Mouse (Mus musculus): ENCODE results near the gene Celf2.
A peak's percentile ranks its signal among the peaks of the same experiment; 100 is the strongest.

The Celf2 gene

DNA sequence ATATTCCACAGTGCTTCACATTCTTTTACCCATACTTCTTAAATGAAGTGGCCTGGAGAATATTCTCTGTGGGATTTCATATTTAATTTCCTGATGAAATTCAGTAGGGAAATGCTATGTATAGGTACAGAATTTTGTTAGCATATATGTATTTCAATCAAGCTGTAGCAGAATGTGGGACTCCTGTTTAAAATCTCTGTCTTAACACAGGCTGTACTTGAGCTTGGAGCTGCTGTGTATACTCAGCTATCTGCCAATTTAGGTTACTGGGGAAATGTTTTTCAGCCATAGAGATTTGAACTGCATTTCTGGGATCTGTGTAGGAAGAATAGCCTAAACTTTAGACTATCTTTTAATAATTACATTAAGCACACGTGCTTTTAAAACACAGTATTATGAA is 330.2 kb downstream of the Celf2 start:
- no peak for DNase-seq (ENCODE audit: low spot score)

DNA sequence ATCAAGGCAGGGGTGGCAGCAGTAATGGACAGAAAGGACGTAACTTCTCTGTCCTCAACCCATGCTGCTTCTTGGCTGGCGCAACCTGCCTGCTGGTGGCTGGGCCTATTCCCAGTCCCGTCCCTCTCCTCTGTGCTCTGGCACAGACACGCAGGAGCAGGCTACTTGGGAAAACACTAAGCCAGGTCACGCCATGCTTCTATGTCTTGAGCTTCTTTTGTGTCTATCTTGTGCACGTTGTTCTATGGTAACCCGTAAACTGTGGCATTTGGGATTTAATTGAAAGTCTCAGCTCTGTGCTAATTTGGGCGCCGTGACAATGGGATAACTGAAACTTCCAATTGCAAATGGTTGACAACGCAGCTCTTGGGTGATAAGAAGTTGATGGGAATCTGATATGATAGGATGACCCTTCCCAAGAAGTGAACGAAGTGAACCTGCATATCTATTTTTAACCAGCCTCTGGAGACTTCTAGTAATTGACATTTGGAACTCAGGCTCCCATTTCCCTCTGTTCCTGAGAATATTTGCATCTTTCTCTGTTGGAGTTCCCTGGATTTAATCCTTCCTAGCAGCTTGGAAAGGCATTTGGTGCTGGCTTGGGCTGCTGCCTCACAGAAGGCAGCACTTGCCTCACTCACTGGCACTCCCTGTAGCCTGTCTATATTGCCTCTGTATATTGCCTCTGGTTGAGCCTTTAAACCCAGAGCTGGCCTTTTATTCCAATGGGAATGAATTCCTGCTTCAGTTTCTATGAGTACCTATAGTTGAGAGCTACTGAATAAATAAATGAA is 335.9 kb downstream of the Celf2 start:
- DNase-seq (ENCODE audit: low spot score): no peak

DNA sequence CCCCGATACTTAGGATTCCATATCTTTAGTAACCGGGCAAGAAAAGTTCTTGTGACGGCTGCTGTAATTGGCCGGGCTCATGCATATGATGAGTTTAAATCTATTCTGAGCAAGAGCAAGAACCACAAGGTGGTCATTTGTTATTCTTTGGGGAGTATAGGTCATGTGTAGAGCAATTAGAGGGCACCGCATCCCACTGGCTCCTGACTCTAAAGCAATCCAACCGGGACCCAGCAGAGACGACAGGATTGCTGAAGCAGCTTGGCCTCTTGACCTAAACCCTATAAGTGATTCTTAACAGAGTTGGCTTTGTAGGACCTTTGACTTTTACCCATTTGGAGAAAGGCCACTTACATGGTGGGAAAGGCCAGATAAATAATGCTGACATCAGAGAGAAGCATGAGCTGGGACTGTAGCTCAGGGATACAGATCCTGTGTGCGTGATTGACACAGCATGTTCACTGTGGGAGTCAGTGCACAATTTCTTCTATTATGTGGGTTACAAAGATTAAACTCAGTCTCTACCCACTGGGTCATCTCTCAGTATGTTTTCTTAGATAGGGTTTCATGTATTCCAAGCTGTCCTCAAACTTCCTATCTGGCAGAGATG is 338.2 kb downstream of the Celf2 start:
- DNase-seq (ENCODE audit: low spot score): no peak

DNA sequence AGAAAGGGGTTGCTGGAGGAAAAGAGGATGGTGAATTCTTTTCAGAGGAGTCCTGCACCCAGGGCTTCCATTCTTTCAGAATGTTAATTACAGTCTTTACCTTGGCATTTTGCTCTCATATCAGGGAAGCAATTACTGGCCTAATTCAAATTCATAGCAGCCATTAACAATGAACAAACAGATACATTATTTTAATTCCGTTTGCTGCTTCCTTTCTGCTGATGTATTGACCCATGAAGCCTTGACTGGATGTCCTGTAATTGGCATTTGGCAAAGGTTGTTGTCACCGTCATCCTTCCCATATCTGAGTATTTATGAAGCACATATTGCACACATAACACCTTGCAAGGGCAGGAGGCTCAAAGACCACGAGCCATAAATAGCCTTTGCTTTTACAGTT is 343.6 kb downstream of the Celf2 start:
- no peak for DNase-seq (ENCODE audit: low spot score)

DNA sequence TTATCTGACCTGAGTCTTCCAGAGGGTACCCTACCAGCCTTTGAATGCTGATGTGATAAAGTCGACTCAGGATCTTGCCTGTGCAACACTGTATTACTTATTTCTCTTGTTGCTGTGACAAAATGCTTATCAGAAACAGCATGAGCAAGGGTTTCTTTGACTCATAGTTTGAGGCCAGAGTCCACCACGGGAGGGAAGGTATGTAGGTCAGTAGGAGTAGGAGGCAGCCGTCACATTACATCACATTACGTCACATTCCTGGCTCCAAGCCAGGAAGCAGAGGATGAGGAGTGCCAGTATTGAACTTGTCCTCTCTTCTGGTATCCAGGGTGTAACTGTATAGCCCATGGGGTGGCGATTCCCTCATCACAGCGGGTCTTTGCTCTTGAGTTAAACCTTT is 349.3 kb downstream of the Celf2 start:
- DNase-seq (ENCODE audit: low spot score): no peak

DNA sequence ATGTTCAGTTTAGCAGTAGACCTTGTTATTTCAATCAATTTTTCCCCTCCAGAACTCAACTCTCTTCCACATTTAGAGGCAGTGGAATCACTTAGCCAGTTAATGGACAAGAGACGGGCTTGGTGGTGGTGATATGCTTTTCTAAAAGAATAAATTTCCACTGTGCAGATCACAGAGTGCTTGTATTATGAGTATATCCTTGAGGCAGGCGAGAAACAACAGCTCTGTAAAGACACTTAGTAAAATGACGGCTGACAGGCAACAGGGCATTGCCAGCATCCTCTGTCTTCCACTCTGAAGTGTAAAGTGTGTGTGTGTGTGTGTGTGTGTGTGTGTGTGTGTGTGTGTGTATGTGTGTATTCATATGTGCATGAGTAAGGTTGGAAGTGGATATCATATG is 362.1 kb downstream of the Celf2 start:
- DNase-seq (ENCODE audit: low spot score): no peak

DNA sequence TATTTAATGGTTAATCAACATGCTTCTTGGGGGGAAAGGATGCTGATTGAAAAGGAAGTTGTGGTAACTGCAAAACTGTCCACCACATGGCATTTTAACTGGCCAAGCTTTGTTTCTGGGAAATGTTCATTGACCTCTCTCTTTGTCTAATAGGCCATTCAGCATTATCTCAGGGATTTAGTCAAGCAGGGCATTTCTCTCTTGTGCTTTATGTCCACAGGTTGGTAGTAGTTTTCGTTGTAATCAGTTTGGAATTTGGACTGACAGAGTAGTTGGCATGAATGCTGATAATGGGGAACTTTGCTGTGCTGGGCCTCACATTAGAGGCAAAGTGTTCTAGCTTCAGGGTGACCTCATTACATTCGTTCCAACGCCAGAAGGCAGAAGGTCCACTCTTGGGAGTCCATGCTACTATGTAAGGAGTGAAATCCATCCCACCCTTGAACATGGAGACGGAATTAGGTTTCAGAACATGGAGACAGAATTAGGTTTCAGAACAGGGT is 363.8 kb downstream of the Celf2 start:
- no peak for DNase-seq (ENCODE audit: low spot score)

DNA sequence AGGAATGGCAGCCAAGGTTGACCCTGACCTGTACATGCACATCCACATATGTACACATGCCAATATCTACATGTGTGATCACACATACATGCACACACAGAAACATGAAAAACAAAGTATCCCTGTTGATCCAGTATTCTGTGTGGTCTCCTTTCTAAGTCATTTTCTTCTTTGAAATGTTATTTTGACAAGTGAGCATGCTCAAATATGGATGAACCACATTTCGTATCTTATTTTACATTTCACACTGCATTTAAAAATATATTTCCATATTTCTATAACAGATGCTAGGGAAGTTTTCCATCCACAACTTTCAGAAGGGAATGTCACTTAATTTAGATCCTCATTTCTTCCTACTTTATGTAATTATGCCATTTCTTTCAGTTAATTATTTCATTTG is 364.5 kb downstream of the Celf2 start:
- DNase-seq (ENCODE audit: low spot score): no peak

DNA sequence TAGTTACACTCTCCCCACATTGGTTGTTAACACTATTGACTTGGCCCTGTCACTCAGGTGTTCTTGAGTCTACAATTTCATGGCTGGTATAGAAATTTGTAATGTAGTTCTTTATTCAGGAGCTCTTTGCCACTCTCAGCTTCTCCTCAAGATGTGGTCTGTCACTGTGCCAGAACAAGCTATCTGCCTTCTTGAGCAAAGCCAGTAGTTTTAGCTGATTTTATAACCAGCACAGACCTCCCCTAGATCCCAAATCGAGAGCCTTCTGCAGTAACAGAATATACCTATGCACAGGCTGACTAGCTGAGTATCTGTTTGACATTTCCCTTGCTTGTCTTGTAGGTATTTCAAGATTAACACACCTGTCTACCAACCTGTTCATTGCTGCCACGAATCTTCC is 386.0 kb downstream of the Celf2 start:
- no peak for DNase-seq (ENCODE audit: low spot score)

DNA sequence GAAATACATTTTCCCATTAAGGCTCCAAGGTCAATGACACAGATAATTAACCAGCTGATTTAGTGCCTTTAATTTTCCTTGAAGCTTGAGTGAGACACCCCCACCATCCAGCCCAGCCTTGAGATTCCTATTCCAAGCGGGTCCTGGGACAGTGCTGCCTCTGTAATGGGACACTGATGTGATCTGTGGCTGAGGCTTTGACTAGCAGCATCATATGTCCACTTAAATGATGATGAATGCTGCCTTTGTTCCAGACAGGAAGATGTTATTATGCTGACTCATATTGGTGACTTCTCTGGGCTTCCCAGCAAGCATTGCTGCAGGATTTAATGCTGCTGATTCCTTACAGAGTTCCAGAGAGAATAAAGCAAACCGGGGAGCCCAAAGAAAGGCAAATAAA is 393.6 kb downstream of the Celf2 start:
- DNase-seq (ENCODE audit: low spot score): no peak

DNA sequence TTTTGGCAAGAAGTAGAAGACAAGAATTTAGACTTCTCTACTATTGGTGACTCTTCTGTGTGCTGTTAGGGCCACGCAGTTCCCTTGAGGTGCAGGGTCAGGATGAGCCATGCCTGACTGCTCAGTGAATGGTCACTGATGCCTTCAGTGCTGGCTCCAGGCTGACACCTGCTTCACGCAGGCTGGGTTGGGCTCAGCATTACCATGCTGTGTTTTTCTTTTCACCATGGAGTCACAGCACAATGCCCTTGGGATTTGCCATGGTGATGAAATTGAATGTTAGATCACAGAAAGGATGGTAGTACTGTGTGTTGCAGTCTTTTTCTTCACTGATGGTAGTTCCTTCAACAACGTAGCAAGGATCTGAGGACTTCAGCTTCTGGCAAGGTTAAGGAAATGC is 394.2 kb downstream of the Celf2 start:
- no peak for DNase-seq (ENCODE audit: low spot score)

DNA sequence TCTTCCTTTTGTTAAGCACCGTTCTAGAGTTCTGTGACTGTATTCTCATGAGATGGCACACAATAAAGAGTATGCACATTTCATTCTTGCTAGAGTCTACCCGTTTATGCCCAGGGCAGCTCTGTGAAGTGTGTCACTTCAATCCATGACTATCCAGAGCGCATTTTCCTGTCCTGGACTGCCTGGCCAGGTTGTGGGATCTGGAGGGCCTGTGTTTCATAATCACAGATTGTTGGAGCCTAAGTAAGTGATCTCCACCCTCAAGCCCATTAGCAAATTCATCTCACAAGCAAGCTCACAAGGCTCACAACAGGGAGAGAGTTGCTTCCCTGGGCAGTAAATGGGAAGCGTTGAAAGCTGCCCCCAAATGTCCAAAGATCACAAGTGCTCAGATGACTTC is 395.6 kb downstream of the Celf2 start:
- DNase-seq (ENCODE audit: low spot score): no peak

DNA sequence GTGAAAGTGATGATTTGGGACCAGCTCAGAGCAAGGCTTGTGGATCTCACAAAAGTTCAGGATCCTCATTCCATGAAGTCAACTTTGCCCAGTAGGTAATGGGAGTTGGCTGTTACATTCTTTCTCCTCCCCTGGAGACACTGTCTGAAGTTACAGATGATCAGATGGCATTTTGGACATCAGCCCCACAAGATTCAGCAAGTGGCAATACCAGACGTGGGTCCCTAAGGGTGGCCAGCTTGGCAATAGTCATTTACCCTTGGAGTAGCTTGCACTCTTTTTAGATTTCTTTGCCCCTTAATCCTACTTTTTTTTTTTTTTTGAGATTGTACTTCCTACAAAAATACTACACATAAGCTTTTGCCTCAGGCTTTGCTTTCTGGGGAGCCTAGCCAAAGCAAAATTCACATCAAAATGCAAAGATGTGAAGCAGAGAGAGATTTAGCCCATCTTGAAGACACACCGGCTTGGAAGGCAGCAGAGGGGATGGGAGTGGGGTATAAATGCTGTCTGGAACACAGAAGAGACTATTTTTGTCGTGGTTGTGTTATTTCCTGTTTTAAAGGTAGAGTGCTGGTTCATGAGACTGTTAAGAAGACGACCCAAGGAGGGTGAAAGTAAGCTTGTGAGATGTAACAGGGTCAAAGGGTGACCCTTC is 397.1 kb downstream of the Celf2 start:
- no peak for DNase-seq (ENCODE audit: low spot score)

DNA sequence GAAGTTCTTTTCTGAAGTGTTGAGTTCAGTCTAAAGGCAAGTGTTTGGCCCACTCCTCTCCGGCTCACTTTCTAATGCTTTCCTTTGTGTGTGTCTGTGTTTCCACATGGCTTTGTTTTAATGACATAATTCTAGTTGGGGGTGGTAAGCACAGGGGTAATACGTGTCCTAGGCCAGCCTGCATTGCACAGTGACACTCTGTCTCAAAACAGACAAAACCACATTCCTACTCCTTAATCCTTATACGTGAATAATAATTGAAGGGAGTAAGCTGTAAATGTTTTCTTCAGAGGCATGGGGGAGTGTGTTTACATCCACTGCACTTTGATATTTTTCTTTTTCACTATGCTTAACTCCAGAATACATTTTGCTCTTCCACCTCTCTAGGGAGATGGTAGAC is 415.9 kb downstream of the Celf2 start:
- no peak for DNase-seq (ENCODE audit: low spot score)

DNA sequence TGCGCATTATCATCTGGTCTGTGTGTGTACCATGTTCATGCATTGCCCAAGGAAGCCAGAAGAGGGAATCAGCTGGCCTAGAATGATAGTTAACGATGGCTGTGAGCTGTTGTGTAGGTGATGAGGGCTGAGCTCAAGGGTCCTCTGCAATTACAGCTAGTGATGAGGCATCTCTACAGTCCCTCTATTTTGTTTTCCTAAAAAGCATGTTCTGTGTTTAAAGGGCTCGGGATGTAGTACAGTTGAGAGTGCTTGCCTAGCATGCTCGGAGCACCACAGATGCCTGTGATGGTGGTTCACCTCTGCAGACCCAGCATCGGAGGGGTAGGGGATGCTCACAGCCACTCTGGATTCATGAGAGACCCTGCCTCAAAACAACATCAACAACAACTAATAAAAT is 416.7 kb downstream of the Celf2 start:
- no peak for DNase-seq (ENCODE audit: low spot score)

DNA sequence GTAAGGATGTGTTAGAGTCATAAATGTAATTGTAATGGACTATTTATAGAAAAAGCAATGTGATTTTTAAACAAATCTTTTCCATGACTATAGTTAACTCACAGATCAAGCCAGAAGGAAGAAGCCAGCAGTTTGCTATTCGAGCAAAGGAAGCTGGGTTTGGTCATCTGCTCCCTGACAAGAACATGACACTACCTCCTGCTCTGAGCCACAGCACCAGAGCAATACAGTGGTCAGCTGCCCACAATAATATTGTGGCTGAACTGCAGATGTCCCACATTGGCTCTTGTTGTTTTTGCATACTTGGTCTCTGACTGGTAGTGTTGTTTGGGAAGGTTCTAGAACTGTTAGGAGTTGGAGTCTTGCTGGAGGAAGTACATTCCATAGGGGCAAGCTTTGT is 418.9 kb downstream of the Celf2 start:
- DNase-seq (ENCODE audit: low spot score): no peak

DNA sequence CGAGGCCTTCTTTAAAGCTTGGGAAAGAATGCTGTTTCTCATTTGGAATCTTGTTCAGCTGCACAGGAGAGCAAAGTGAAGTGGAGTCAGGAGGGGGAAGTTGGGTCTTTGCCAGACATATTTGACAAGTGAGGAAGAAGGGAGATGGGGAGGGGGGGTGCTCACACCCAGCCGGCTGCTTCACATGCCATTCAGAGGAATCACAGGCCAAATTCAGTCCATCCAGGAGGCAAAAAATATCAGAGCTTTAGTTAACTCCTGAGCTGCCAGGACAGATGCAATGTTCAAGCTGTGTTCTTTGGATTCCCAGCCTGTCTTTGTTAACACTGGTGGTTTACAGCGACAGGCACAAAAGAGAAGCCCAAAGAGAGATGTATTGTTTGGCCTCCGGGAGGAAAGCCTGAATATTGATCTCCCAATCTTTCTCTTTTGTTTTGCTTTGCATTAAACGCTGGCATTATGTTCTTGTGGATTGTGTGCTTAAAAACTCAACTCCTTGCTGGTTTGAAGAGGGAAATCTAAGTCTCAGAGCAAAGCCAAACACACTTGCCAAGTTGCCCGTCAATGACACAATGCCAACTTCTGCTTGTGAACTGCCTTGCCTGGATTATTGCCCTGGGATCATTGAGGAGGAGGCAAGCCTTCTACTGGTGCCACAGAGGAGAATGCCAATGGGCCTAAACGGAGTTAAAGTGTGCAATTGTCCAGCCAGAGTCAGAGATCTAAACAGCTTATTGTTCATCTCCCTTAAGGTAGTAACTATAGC is 420.1 kb downstream of the Celf2 start:
- peak; percentile 68 for DNase-seq (ENCODE audit: low spot score)

DNA sequence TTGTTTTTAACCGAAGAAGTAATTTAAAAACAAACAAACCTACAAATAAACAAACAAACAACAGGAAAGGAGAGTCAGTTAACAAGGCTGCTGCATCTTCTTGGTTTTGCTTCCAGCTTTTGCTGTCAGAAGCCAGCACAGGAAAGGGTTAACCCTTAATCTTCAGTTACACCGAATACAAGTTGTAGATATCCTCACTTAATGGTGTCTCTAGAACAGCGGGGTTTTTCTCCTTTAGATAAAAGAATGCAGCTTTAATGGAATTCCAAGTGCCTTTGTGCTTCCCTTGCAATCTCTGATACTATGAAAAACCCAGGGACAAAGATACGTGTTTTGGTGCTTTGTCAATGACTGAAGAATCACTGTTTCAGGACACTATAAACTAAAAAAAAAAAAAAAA is 420.8 kb downstream of the Celf2 start:
- DNase-seq (ENCODE audit: low spot score): no peak

DNA sequence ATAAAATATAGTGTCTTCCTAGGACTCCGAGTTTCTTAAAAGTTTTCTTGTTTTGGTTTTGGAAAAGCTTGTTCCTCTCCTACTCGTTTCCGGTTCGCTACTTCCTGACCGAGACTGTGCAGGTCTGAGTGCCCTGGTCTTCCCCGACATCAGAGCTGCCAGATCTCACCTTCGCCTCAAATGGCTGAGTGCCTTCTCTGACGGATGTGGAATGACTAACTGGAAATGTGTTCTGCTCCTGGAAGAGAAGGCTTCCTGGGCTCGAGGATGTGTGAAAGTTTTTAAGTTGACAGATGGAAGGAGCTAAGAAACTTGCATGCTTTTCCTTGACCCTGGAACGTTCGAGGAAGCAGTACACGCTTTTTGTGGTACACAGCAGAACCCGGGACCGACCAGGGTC is 421.9 kb downstream of the Celf2 start:
- DNase-seq (ENCODE audit: low spot score): no peak

DNA sequence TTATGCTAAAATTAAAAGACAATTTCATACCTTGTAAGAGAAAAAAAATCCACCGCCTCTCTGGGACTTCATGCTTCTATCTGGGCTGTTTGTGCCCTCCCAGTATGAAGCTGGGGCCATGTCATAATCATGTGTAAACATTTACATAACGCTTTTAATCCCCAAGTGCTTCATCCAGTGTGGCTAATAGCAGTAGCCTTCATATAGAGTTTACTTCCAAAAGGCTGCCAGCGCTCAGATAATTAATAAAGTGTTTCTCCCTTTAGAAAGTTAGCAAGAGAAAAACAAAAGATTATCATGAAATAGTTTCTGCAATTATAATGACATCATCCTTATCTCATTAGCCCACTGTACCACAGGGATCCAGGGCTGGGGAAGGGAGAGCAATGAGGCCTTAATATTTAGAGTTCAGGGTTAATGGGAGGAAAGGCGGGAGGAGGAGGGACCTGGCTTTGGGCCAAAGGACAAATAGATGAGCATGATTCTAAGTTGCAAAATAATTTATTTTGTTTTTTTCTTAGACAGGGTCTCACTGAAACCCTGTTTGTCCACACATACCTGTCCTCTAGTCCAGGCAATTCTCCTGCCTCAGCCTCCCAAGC is 425.8 kb downstream of the Celf2 start:
- no peak for DNase-seq (ENCODE audit: low spot score)

DNA sequence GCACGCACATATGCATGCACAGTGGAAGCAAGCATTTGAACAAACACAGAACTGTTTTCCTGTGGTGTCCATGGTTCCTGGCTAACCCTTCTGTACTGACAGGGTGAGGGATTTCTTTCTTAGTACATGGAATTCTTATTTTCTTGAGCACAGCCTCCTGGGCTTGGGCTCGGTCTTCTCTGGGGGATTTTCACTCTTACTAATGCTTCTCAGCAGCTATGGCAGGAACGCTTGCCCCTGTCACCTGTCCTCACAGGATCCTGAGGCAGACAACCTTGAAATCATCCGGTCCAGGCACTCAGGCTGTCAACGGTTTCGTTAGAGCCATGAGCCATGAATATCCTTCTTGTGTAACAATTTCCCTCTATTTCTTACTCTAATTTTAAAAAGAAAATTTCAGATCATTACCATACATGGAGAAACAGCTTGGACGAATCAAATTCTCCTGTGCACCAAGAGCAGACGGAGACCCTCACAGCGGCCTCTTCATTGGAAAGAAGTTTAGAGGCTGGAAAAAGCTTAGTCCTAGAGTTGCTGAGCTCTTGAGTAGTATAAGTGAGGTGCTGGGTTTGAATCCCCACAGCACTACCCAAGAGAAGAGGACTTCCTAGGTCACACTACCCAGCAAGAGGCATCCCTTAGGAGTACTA is 426.9 kb downstream of the Celf2 start:
- no peak for DNase-seq (ENCODE audit: low spot score)
